Mouse (Mus musculus) right cerebral cortex, postnatal 14 days (tissue): ENCODE results near the gene Lsm12.
A peak's percentile ranks its signal among the peaks of the same experiment; 100 is the strongest.

Source experiments
- DNase-seq: peaks from one replicate; pipeline ENCODE4 v3.0.0; 2022

Gene Lsm12

DNA sequence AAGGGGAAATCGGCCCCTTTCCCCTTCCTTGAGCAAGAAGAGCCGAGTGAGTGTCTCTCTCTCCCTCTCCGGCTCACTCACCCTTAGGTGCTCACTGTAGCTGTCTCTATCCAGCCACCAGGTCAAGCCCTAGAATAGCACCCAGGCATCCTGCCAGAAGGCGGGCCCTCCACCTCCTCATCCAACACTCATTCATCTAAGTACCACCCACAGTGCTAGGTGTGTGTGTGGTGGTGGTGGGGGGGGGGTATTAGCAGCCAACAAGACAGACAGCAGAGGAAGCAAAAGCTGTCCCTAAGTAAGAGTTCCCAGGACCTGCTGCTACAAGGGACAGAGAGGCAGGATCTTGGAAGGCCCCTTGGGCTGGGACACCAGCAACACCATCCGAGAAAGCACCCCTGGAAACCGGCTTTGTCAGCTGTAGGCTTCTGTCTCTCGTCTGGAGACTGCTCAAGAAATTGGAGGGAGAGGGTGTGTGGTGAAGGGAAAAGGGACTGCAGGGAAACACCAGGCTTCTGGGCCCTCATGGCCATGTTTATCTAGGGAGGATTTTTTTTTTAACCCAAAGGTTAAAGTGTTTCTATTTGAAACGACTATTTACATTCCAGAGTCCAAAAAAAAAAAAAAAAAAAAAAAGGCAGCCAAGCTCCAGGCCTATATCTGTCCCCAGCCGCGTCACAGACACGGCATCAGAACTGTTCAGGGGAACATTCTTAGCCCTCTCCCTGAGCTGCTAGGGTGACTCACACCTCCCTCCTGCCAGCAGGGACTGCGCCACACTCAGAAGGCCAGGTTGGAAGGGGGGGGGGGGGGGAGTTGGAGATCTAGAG lies 31.2 kb upstream of the Lsm12 start:
- DNase-seq = no peak

DNA sequence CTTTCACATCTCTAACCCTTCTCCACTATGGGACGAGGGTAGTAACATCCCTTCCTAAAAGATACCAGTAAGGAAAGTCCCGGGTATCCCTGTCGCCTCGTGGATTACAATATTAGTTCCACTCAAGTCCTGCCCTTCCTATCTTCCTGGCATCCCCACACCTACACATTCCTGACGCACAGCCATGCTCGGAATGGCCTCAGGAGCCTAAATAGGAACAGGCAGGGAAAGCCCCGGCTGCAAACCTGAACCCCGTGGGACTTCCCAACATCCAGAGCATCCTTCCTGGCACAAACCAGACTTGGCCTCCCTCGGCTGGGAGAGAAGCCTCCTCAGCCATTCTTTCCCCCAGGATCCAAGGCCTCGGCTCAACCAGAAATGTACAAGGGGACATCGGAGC lies 30.4 kb upstream of the Lsm12 start:
- DNase-seq = no peak

DNA sequence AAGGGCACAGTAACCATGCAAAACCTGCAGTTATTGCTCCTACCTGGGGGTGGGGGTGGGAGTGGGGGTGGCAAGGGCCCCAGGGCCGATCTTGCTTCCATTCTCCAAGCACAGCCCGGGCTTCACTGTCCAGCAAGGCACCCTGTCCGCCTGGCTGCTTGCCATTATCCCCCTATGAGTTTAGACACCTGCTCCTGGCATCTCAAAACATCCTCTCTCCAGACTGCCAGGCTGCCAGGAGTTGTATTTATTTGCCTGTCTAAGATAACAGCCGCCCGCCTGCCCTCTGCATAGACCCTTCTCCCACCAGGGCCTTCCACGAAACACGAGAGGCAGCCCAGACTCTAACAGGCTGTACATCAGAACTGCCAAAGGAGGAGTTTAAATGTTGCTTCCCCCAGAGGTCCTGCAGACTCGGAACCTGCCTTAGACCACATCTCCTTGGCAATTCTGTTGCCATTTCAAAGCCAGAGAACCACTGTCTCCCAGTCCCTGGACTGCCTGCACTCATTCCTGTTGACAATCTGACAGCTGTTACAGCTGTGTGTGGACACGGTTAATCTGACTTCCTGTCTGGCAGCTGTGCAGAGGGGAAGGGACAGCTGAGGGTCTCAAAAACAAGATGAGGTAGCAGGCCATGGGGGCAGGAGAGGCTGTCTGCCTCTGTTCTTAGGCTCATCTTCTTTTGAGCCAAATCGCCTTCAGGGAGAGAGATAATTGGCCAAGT lies 29.5 kb upstream of the Lsm12 start:
- DNase-seq = no peak

DNA sequence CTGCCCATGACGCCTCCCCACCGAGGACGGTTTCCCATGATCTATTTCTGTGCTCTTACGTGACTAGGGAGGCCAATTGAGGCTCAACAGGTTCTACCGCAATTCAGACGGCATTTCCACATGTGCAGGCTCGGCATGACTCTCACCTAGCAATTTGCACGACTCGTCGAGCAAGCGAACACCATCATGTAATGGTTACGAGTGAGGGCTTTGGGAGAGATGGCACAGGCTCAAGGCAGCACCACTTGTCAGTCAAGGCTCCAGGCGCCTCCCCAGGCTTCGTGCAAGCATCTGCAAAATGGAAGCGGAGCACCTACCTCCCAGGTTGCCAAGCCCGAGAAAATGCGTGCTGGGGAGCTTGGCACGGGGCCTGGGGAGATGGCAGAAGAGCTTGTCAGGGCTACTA lies 26.8 kb upstream of the Lsm12 start:
- DNase-seq = no peak

DNA sequence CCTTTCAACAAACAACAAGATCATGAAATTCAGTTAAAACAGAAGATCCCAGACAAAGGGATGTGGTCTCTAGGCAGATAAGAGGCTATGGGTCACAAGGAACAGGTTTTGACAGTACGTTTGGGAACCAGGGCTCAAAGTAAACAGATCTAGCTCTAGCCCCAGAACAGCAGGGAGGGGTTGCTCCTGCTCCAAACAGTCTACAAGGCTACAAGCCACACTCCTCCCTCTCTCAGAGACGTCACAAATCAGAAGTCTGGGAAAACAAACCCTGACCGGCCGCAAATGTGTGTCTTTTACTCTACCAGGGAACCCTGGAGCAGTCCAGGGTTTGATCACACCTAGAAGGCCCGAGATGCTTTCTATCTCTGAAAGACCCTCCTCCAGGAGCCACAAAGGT lies 25.9 kb upstream of the Lsm12 start:
- DNase-seq = no peak

DNA sequence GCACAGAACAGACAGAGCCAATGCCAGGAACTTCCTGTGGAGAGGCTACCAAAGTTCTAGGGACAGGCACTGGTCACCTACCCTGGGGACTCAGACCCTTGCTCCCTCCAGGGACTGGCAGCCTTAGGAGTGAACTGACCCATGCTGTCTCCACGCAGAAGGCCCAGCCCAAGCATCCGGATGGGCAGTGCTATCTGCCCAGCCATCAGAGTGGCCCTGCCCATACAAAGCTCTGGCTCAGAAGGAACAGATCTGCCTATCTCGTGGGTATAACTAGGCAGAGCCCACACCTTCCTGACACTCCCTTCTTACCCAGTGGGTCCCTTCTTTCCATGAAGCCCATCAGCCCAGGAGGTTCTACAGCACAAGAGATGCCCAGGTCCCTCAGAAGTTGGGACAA lies 25.1 kb upstream of the Lsm12 start:
- no peak for DNase-seq

DNA sequence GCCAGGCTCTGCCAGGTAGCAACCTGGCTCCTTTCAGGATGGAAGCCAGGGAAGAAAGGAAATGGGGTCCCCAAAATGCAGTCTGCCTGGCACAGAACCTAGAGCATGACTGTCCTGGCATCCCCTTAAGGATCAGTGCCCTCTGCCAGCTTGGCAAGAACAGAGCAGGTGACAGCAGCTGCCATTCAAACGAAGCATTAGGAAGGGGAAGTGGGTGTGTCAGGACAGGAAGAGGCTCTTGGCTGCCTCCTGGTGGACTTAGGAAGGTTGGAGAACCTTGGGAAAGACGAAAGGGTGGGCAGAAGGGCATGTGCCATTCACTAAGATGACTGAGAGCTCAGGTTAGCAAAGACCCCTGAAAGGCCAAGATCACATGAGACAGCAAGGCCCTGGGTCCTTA lies 24.6 kb upstream of the Lsm12 start:
- DNase-seq = no peak

DNA sequence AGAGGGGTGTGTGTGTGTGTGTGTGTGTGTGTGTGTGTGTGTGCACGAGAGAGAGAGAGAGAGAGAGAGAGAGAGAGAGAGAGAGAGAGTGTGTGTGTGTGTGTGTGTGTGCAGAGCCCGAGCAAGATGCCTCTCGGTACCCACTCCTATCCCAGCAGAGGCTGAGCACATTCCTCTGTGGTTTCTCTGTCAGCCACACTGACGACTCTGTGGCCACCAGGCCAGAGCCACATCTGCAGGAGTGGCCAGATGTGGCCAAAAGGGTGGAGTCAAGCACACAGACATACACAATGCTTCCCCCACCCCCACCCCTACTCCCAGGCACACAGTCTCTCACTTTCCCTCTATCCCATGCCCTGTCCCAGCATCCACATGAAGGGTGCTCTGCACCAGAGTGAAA lies 23.8 kb upstream of the Lsm12 start:
- no peak for DNase-seq

DNA sequence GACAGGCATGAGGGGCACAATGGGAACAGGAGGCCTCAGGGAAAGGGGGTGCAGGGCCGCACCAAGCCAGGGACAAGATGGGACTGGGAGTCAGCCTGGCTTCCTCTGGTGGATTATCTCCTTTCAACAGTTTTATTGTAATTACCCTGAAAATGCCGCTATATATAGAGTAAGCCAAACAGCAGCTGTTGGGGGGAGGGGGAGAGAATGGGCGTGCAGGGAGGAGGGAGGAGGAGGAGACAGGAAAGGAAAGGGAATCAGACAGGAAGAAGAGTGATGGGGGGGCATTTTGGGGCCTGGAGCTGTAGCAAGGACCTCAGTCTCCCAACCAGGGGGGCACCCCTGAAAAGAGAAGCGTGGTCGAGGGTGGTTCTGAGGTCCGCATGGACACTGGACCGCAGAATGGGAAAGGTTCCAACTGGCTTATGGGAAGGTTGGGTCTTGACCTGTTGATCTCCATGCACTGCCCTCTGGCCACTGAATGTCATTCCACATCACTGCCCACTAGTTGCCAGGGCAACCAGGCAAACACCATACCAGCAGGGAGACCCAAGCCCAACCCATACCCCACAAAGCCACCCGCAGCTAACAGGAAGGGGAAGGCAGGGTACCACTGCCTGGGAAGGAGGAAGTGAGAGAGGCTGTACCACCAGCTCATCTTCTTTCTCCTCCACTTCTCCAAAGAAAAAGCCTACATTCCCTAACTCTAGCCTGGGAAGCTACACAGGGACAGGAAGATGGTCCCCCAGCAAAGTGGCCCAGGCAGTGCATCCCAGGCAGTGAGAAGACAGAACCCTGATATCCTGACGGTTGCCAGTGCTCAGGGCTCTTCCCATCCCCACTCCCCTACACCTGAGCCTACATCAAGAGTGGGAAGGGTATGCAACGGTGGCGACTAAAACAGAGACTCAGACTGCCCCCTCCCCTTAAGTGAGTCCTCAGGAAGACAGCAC lies 23.0 kb upstream of the Lsm12 start:
- peak; percentile 68 for DNase-seq

DNA sequence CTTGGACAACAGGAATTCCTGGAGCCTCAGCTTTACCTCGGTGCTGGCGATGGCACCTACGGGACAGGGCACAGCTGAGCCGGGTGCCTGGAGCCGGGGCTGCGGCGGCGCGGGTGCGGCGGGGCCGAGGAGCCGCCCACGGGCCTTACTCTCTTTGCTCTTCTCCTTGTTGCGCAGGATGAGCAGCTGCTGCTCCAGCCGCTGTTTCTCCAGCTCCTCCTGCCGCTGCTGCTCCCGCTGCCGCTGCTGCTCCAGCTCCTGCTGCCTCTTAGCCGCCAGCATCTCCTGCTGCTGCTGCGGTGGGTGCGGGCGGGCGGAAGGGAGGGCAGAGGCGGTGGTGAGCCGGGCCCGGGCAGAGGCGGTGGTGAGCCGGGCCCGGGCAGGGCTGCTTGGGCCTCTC lies 21.4 kb upstream of the Lsm12 start:
- DNase-seq = no peak

DNA sequence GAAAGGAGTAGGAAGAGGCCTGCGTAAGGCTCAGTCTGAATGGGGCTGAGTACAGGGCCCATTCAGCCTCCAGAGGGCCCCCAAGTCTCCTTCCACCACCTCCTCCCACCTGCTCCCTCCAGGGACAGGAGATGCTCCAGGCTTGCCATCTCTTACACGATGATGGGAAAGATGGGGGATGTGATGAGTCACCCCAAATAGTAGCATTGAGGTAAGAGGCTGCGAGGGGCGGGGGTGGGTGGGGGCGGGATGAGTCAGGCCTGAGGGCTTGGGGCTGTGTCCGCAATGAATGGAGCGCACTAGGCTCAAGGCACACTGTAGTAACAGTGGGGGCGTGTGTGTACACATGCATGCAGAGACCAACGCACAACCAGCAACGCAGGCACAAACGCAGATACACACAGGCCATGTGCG lies 16.3 kb upstream of the Lsm12 start:
- DNase-seq = no peak

DNA sequence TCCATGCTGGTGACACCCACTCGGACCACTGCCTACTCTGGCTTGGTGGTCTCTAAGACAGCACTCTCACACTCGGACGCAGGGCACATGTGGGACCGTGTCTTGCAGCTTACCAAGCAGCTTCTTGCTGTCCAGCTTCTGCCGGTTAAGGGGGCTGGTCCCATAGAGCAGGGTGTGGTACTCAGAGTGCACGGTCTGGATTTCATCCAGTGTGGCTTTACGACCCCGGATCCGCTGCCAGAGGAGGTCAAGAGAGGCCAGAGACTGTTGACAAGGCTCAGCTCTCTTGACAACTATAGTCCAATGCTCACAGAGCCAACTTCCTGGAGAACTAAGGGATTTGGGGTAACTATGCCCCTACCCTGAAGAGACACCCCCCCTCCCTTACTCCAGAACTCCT lies 14.8 kb upstream of the Lsm12 start:
- DNase-seq = no peak

DNA sequence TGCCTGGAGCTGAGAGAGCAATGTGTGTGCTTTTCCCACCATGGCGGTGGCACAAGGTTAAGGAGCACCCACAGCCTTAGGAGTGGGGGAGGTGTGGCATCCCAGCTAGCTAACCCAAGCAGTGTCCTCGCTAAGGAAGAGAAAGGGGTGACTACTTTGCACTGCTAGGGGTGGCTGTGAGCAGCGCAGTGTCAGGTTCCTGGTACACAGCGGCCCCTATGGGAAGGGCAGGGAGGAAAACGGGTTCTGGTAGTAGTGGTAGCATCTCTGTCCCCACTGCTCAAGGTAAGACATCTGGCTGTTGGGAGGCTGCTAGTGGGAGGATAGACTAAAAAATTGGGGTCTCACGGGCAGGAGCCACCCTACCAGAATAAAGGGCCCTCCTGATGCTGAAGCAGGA lies 13.1 kb upstream of the Lsm12 start:
- no peak for DNase-seq

DNA sequence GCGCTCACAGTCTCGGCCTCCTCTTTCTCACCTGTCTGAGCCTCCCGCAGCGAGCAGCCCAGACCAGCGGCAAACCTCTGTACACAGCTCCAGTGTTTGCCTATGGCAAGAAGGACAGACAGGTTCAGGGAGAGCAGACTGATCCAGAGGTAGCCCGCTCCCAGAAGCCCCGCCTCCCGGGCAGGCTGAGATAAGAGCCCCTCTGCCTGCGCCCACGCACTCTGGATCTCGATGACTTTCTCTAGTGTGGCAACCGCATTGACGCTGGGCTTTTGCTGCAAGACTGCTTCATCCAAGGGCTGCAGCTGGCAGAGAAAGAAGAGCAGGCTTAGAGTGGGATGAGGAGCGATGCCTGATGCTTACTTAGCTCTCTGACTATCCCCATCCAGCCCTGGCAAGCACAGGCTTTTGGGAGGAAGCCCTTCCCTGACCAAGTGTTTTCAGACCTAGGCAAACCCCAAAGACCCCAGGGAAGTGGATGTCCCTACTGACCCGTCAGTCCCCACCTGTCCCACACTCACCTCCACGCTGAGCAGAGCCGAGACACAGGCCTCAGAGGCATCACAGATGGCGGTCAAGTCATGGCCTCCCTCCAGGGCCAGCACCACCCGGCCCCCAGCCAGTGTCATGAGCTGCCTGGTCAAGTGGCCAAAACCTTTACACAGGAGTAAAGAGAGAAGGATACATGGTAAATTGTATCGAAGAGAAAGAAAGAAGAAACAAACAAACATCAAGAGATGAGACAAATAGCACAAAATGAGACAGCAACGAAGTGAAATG lies 11.1 kb upstream of the Lsm12 start:
- peak; percentile 59 for DNase-seq

DNA sequence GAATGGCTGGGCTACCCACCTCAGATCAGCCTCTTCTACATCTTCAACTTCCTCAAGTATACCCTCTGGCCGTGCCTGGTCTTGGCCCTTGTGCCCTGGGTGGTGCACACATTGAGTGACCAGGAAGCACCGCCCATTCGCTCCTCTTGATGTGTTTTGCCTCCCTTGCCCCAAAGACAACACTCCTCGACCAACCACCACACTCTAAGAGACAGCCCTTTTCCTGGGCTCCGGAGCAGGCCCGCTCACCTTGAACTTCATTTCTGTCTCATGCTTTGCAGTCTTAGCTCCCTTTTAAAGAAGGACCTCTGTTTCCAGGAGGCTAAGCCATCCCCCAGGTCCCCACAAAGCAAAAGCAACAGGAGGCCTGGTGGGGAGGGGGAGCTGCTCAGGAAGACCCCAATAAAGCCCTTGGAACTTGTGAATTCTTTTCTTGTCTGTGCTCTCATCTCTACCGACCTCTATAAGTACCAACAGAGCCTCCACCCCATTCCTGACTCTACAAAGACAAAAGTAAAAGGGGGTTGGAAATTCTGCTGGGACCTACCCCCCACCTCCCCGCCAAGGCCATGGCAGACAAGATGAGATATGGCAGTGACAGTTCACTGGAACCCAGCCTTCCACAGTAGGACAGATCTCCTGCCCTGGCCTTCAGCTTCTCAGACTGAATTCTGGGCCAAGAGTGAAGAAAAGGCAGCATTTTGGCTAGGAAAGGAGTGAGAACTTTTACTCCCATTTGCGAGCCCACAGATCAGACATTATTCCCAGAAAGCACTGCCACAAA lies 8.8 kb upstream of the Lsm12 start:
- DNase-seq = no peak

DNA sequence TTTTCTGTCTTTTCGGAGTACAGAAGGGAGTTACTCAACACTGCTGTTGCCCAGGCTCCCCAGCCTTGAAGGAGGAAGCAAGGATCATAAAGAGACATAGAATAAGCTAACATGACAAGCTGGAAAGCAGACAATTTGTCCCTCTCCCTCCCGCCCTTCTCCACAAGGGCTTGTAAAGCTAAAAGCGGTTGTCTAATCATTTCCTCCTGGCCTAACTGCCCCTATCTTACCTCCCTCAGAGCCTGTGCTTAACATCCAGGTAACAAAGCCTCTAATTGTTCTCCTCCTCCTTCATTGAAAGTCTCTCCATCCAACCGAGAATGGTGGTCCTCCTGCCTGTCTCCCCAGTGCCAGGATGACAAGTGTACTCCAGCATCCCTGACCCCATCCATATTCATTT lies 5.8 kb upstream of the Lsm12 start:
- no peak for DNase-seq

DNA sequence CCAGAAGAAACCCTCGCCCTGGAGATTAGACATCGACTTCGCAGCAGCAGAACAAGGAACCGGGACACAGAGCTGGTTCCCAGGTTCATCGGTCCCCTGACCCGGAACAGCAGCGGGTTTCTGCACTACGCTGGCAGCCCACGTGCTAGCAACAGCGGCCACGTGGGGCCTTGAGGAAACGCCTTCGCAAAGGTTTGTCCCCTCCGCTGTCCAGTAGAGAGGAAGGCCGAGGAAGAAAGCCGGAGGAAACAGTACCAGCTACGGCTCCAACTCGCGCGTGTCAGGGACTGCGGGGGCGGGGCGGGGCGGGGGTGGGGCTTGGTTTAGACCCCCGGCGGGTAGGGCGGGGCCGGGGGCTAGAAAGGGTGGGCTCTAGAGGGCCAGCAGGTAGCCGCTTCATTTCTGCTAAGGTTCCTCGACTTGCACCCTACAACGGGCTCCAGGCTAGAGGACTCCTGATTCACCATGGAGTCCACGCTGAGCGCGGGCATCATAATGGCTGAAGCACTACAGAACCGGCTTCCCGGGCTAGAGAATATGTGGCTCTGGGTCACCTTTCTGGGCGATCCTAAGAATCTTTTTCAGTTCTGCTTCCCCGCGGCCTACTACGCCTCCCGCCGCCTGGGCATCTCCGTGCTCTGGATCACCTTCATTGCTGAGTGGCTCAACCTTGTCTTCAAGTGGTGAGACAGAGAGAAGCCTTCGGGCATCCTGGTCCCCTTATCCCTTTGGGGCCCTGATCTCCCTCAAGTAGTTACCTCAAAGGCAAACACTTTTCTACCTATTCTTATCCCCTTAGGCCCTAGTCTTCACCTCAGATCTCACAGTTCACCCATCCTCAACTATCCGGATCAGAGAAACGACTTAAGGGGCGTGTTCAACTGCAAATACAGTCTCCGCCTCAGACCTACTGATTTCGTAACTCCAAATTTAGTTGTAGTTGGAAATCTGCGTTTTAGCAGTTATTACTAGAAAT lies 4.7 kb upstream of the Lsm12 start, which contains the start of gene G6pc3:
G6pc3 (plus strand) TSS at position 160 of the 976 bp plus-strand sequence.
- DNase-seq = peak; percentile 91

DNA sequence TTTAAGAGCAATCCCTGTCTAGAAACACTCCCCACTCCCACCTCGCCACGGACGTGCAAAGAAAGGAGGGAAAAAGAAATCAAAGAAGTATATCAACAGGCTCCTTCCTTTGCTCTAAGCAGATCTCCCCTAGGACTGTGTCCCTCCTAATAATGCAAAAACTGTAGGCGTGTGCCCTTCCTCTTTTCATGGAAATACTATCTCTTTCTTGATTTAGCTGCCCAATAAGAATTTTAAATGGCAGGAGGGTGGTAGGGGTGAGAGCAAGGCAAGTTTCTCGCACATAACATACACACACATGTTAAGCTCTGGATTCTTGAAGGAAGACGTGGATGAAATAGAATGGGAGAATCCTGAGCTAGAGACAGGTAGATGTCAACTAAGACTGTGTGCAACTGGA lies 3.9 kb upstream of the Lsm12 start:
- no peak for DNase-seq

DNA sequence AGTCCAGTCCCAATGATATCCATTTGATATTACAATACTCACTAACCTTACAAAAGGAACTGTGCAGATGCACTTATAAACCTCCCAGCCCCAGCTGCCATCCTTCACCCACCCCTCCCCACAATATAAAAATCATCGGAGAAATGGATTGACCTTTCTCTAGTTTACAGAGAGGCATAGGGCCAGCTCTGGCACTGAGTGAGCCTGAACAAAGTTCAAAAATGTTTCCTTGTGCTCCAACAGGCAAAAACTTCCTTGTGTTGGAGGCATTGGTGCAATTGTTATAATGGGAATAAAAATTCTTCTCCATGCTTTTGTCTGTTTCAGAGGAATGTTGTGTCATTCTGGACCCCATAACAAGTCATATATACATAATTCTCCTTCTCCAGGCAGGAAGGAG lies 1.1 kb upstream of the Lsm12 start:
- no peak for DNase-seq

DNA sequence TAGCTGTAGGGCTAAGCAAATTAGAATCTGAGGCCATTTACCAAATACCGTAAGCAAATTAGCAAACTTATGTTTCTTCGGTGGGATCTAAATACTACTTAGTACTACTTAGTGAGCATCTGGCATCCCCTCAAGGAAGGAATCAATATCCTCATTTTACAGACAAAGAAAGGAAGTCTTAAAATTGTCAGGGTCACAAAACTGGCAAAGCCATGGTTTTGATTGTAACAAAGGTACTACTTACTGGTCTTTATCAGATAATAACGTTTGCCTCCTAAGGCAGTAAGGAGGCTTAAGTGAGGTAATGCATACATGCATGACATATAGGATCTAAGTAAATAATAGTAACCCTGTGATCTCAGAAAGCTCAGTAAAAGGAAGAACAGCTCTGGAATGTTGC lies 581 bp upstream of the Lsm12 start:
- no peak for DNase-seq
